In genomic region chr1:126925150-126926035, GRCm38 (mm10) we compare ENCODE assay signal across 8 mouse cellular contexts.
DNase-seq lines count a peak whose midpoint lies in the region; ATAC-seq lines count a peak whose summit lies in the region.

No protein-coding gene starts in this region.

- no peak overlapping the region for H3K9ac ChIP-seq in hindbrain, embryonic 13.5 days

- 65% methylated on average over 12 of the region's 12 CpGs for WGBS in hindbrain, embryonic 13.5 days

- H3K9me3 ChIP-seq in hindbrain, embryonic 13.5 days = no peaks in the 10 kb centered on the region

- no peak overlapping the region for H3K4me2 ChIP-seq in hindbrain, embryonic 13.5 days

- no peaks in the 10 kb centered on the region for H3K27me3 ChIP-seq in hindbrain, embryonic 13.5 days

- peak; percentile 47 for DNase-seq in 3T3-L1 (ENCODE audit: low read depth, low spot score)
- DNase-seq in adrenal gland, postnatal 25 days = peak; percentile 78
- DNase-seq in frontal cortex, postnatal 10 days (ENCODE audit: low spot score in 2 of 2) = peak; percentile 44 to 70
- DNase-seq in left cerebral cortex, postnatal 4 days = peak; percentile 92
- peak; percentile 30 for DNase-seq in retina, postnatal 7 days (ENCODE audit: low read depth, low spot score)
- DNase-seq in spleen, postnatal 4 days (ENCODE audit: low spot score in 2 of 2) = no peak
- no peak for DNase-seq in thymus, postnatal 0 days (ENCODE audit: low spot score)

- peak overlapping the region; percentile 58 for H3K27ac ChIP-seq in hindbrain, embryonic 13.5 days

- peak; percentile 84 for ATAC-seq in hindbrain, embryonic 13.5 days (ENCODE audit: low FRiP score)

- H3K4me3 ChIP-seq in hindbrain, embryonic 13.5 days = no peak overlapping the region

- peaks cover 38% of the 10 kb centered on the region for H3K4me1 ChIP-seq in hindbrain, embryonic 13.5 days (replicated peaks)

- intact Hi-C loops in left cerebral cortex, postnatal 4 days (cut with DNase I) = loop anchor here (10.0 kb wide), 3 partner anchors 181 to 1011 kb away; partner anchors contain the start of gene Lypd1

- H3K36me3 ChIP-seq in hindbrain, embryonic 13.5 days = no peaks in the 10 kb centered on the region

Comparison
In these comparisons a context has a peak if more than half of its experiments do, and no peak if none do; other contexts are left out.
1. DNase-seq: peak in 3T3-L1 (single experiment), adrenal gland, postnatal 25 days (single experiment), frontal cortex, postnatal 10 days (2 of 2), left cerebral cortex, postnatal 4 days (single experiment) and retina, postnatal 7 days (single experiment); none in spleen, postnatal 4 days (0 of 2) and thymus, postnatal 0 days (single experiment).